In the genomic region with DNA sequence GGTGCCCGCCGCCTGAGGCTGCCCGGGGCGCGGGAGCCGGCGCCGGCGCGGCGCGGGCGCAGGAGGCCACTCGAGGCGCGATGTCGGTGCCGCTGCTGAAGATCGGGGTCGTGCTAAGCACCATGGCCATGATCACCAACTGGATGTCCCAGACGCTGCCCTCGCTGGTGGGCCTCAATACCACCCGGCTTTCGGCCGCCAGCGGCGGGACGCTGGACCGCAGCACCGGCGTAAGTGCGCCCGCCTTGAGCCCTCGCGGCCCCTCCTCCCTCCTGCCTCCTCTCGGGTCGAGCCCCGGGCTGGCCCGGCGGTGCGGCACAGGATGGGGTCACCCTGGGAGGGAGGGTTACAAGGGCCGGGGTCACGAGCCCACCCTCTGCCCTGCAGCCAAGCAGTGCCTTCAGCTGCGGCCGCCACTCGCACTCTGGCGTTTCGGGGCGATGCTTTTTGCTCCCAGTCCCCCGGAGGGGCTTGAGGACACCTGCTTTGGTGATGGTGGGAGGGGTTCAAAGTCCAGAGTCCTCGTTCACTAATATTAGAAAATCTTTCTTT, we compare ENCODE assay signal across 8 mouse cellular contexts. TPM values are rescaled to one million over a fixed set of nuclear protein-coding genes. Genes with fewer than 3 reads are reported as not detected.
DNase-seq lines count a peak whose midpoint lies in the region; ATAC-seq and TF ChIP-seq lines count a peak whose summit lies in the region.

No protein-coding gene starts in this region.

- no peaks in the 10 kb centered on the region for H3K9me3 ChIP-seq in midbrain, embryonic 14.5 days (ENCODE audit: control insufficient read depth, low read length)

- H3K79me2 ChIP-seq in heart, adult 2 months (replicated peaks; ENCODE audit: control insufficient read depth, insufficient read depth, low read length), result no peaks in the 10 kb centered on the region

- no peaks in the 10 kb centered on the region; the same call in 1 of the 2 replicates for H3K4me1 ChIP-seq in heart, adult 2 months (ENCODE audit: control insufficient read depth, insufficient read depth, low read length)
- peaks cover 44% of the 10 kb centered on the region for H3K4me1 ChIP-seq in midbrain, embryonic 14.5 days (ENCODE audit: control insufficient read depth, insufficient read depth, low read length)

- H3K27me3 ChIP-seq in heart, adult 2 months (ENCODE audit: control insufficient read depth, insufficient read depth, low read length), result 0 out of 2 replicates have a peak, but pooled peaks cover 2% of the 10 kb centered on the region
- H3K27me3 ChIP-seq in midbrain, embryonic 14.5 days (ENCODE audit: control insufficient read depth, insufficient read depth, low read length), result no peaks in the 10 kb centered on the region

- peak overlapping the region; percentile 86 for H3K4me3 ChIP-seq in layer of hippocampus, adult 2 months
- H3K4me3 ChIP-seq in heart, adult 2 months, result peak overlapping the region; percentile 64
- H3K4me3 ChIP-seq in midbrain, embryonic 14.5 days (replicated peaks; ENCODE audit: low read depth, low read length), result peak overlapping the region; percentile 59

- 2% methylated on average over 50 of the region's 51 CpGs for WGBS in heart, adult 2 months
- under 1% methylated on average over 36 of the region's 51 CpGs for WGBS in midbrain, embryonic 14.5 days

- no peak for TF ChIP-seq EP300 in heart, adult 2 months (IDR thresholded peaks at IDR 0.05; ENCODE audit: insufficient read depth, low read depth, low read length)

- H3K9ac ChIP-seq in heart, adult 2 months (ENCODE audit: low read depth, low read length), result peak overlapping the region; percentile 79
- peak overlapping the region; percentile 84 for H3K9ac ChIP-seq in midbrain, embryonic 14.5 days (replicated peaks; ENCODE audit: low read length)

- no peak for TF ChIP-seq POLR2A in heart, adult 2 months (IDR thresholded peaks at IDR 0.05; ENCODE audit: insufficient read depth, low read depth, low read length)

- intact Hi-C loops in heart, adult 2 months (cut with DNase I), result no loop called here

- H3K4me2 ChIP-seq in midbrain, embryonic 14.5 days (ENCODE audit: low read length), result peak overlapping the region; percentile 99

- peak overlapping the region; percentile 97 for H3K27ac ChIP-seq in layer of hippocampus, adult 2 months
- H3K27ac ChIP-seq in heart, adult 2 months, result peak overlapping the region; percentile 31; the same call in 1 of the 2 replicates
- H3K27ac ChIP-seq in midbrain, embryonic 14.5 days (replicated peaks; ENCODE audit: low read depth, low read length), result peak overlapping the region; percentile 70

- peak; percentile 32; the same call in 1 of the 2 replicates for ATAC-seq in midbrain, embryonic 14.5 days (ENCODE audit: low FRiP score, low TSS enrichment)
- no peak for ATAC-seq in megakaryocyte-erythroid progenitor cell, adult 5-6 weeks (replicated peaks; ENCODE audit: low FRiP score, low TSS enrichment, poor library complexity, severe bottlenecking)

- no peaks in the 10 kb centered on the region for H3K36me3 ChIP-seq in heart, adult 2 months (ENCODE audit: control insufficient read depth, insufficient read depth, low read length)
- H3K36me3 ChIP-seq in midbrain, embryonic 14.5 days (ENCODE audit: control insufficient read depth, insufficient read depth, low read length), result 0 out of 2 replicates have a peak, but pooled peaks cover 9% of the 10 kb centered on the region

- DNase-seq in layer of hippocampus, adult 2 months (ENCODE audit: low spot score in 2 of 2), result peak in 1 of 2 experiments; percentile 12
- no peak for DNase-seq in layer of hippocampus, postnatal 25 days (ENCODE audit: extremely low spot score in 1 of 2, low spot score in 1 of 2)
- peak; percentile 57 for DNase-seq in cerebellum, adult 8-10 months
- peak; percentile 29 to 40 for DNase-seq in heart, adult 2 months
- DNase-seq in kidney, postnatal 10 days, result peak; percentile 51
- DNase-seq in midbrain, embryonic 14.5 days, result peak; percentile 59
- no peak for DNase-seq in left cerebral cortex, adult 18-20 months (ENCODE audit: low spot score in 2 of 2)

- TF ChIP-seq CTCF in layer of hippocampus, adult 2 months (conservative IDR thresholded peaks at IDR 0.05), result no peak
- TF ChIP-seq CTCF in heart, adult 2 months (IDR thresholded peaks at IDR 0.05), result no peak

RNA-seq across cellular contexts. Expression of gene Olfm1, which starts 13.2 kb away (rescaled TPM):
- 1,000 to 10,000 TPM; 1,799 to 1,811 TPM for total RNA-seq in layer of hippocampus, adult 2 months (2021)
- total RNA-seq in layer of hippocampus, postnatal 25 days (2021), result 1,000 to 10,000 TPM; 1,583 to 1,720 TPM
- 1 to 10 TPM; 9.1 TPM for total RNA-seq in heart, adult 2 months (2021)
- polyA plus RNA-seq in heart, adult 2 months (2012; rRNA removed), result 17.6 and 19.8 TPM in 2 replicates
- 295 and 301 TPM in 2 replicates for polyA plus RNA-seq in midbrain, embryonic 14.5 days (2014; fragmentation: Nextera tagmentation; extraction: Ambion mirVana)
- total RNA-seq in megakaryocyte-erythroid progenitor cell, adult 5-6 weeks (2014; fragmentation: Nextera tagmentation), result 1.7 and 4.4 TPM in 2 replicates
- total RNA-seq in megakaryocyte-erythroid progenitor cell, adult 5-6 weeks (2017), result 3.3 and 3.6 TPM in 2 replicates
- total RNA-seq in left cerebral cortex, adult 18-20 months (2021), result 1,000 to 10,000 TPM; 1,494 to 1,506 TPM

Comparison
In these comparisons a context has a peak if more than half of its experiments do, and no peak if none do; other contexts are left out.
1. DNase-seq: peak in cerebellum, adult 8-10 months (single experiment), heart, adult 2 months (2 of 2), kidney, postnatal 10 days (single experiment) and midbrain, embryonic 14.5 days (single experiment); none in layer of hippocampus, postnatal 25 days (0 of 2) and left cerebral cortex, adult 18-20 months (0 of 2).
2. H3K27ac ChIP-seq: peak in every context shown above with its lines; median percentile 97 in layer of hippocampus, adult 2 months; 70 in midbrain, embryonic 14.5 days; 31 in heart, adult 2 months.
3. RNA of gene Olfm1, which starts 13.2 kb away (total RNA-seq): 1,799 to 1,811 TPM in layer of hippocampus, adult 2 months, 1,583 to 1,720 TPM in layer of hippocampus, postnatal 25 days and 1,494 to 1,506 TPM in left cerebral cortex, adult 18-20 months; 9.1 TPM in heart, adult 2 months and 1.7 to 4.4 TPM in megakaryocyte-erythroid progenitor cell, adult 5-6 weeks; every median in the first group is over 100 times any median in the second.
4. Peak in every context shown above with its lines, with median percentiles within 50 percentile points of each other: H3K4me3 ChIP-seq.